Mouse (Mus musculus): ENCODE data around the gene Plcd4. TPM values are rescaled to one million over a fixed set of nuclear protein-coding genes. Genes with fewer than 3 reads are reported as not detected.

Plcd4 gene
- polyA plus RNA-seq, 1 experiment from 2014 or later, result 0.98 TPM

Small RNA genes lying within 50 kb of the gene (microRNA-seq; reads per million reads assigned to microRNA genes)
- not detected for gene Gm25035

Other genes with a start within 250 kb of the Plcd4 start
- 6.7 and 7.9 TPM in 2 replicates for gene Tmbim1, start 237.3 kb upstream of the Plcd4 start, polyA plus RNA-seq (2016; fragmentation: Nextera tagmentation; extraction: Ambion mirVana)
- 0.60 and 1.1 TPM in 2 replicates for gene Catip, start 180.8 kb upstream of the Plcd4 start, polyA plus RNA-seq (2016; fragmentation: Nextera tagmentation; extraction: Ambion mirVana)
- gene Slc11a1, start 167.7 kb upstream of the Plcd4 start, polyA plus RNA-seq (2016; fragmentation: Nextera tagmentation; extraction: Ambion mirVana), result 1.3 and 1.7 TPM in 2 replicates
- gene Ctdsp1, start 151.4 kb upstream of the Plcd4 start, polyA plus RNA-seq (2016; fragmentation: Nextera tagmentation; extraction: Ambion mirVana), result 33.1 and 33.3 TPM in 2 replicates
- gene Vil1, start 133.5 kb upstream of the Plcd4 start, polyA plus RNA-seq (2016; fragmentation: Nextera tagmentation; extraction: Ambion mirVana), result 0.29 and 0.32 TPM in 2 replicates
- 77.5 and 84.2 TPM in 2 replicates for gene Cnot9, start 36.8 kb upstream of the Plcd4 start, polyA plus RNA-seq (2016; fragmentation: Nextera tagmentation; extraction: Ambion mirVana)
- gene Usp37, start 1.4 kb downstream of the Plcd4 start, polyA plus RNA-seq (2016; fragmentation: Nextera tagmentation; extraction: Ambion mirVana), result 44.2 and 48.1 TPM in 2 replicates
- gene Zfp142, start 45.4 kb downstream of the Plcd4 start, polyA plus RNA-seq (2016; fragmentation: Nextera tagmentation; extraction: Ambion mirVana), result 10.6 and 10.8 TPM in 2 replicates
- 18.3 and 18.5 TPM in 2 replicates for gene Bcs1l, start 45.4 kb downstream of the Plcd4 start, polyA plus RNA-seq (2016; fragmentation: Nextera tagmentation; extraction: Ambion mirVana)
- 30.7 and 33.0 TPM in 2 replicates for gene Rnf25, start 58.5 kb downstream of the Plcd4 start, polyA plus RNA-seq (2016; fragmentation: Nextera tagmentation; extraction: Ambion mirVana)
- 26.7 and 27.7 TPM in 2 replicates for gene Stk36, start 58.6 kb downstream of the Plcd4 start, polyA plus RNA-seq (2016; fragmentation: Nextera tagmentation; extraction: Ambion mirVana)
- 48.6 and 53.0 TPM in 2 replicates for gene Ttll4, start 118.9 kb downstream of the Plcd4 start, polyA plus RNA-seq (2016; fragmentation: Nextera tagmentation; extraction: Ambion mirVana)
- gene Cyp27a1, start 170.7 kb downstream of the Plcd4 start, polyA plus RNA-seq (2016; fragmentation: Nextera tagmentation; extraction: Ambion mirVana), result 3.0 and 3.3 TPM in 2 replicates
- not detected in 2 replicates for gene Prkag3, start 206.3 kb downstream of the Plcd4 start, polyA plus RNA-seq (2016; fragmentation: Nextera tagmentation; extraction: Ambion mirVana)
- 3.3 and 4.5 TPM in 2 replicates for gene Wnt6, start 229.0 kb downstream of the Plcd4 start, polyA plus RNA-seq (2016; fragmentation: Nextera tagmentation; extraction: Ambion mirVana)
- gene Wnt10a, start 248.6 kb downstream of the Plcd4 start, polyA plus RNA-seq (2016; fragmentation: Nextera tagmentation; extraction: Ambion mirVana), result 1.00 and 2.0 TPM in 2 replicates

Data from forebrain, embryonic 12.5 days (tissue).